Mouse (Mus musculus) liver, postnatal 0 days (tissue): ENCODE results near the gene Rbbp8nl.

ENCODE experiments used
- CTCF ChIP-seq: sonication (generic); IDR thresholded peaks from 2 replicates; pipeline ENCODE4 v1.5.1; 2016; ENCODE audit warnings: antibody characterized with exemption, low read depth
- EP300 ChIP-seq: IDR thresholded peaks from 2 replicates; pipeline ENCODE4 v1.6.1; 2016; ENCODE audit warnings: antibody characterized with exemption, low read depth, mild to moderate bottlenecking

- no peak for TF ChIP-seq CTCF
- TF ChIP-seq EP300 = no peak
Observed at GRCm38 (mm10) chr2:180334551-180334986, 44.9 kb upstream of the Rbbp8nl start, which contains the start of gene Gata5.
